Mouse (Mus musculus): ENCODE measurements at regions not wholly inside any gene's neighbourhood (a gene's known extent, or its start where the extent isn't known, plus 50 kb on each side); places are given as distances from the start of the nearest gene placed in this dataset.

DNA sequence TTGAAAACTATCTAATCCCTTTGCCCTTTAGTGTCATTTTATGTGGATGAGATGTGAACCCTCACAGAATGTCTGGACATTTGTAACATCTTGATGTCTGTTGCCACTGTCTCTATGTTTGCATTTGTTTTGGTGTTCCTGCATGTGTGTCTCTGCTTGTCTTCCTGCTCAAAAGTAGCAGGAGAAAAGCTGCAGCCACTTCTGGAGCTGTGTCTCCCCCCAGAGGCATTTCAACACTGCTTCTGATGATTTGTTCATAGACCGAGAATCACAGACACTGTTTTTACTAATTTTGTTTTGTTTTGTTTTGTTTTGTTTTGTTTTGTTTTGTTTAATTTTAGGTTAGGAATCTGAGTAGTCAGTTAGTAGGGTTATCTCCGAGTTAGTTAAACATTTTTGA is 883.8 kb downstream of the Gbe1 start:
- Histone ChIP-seq H3K36me3 (ENCODE audit: control insufficient read depth, insufficient read depth, low read length) (no peaks in the 10 kb centered on the region), H3K9ac (ENCODE audit: low read depth, low read length) (no peak overlapping the region), H3K9me3 (replicated peaks; ENCODE audit: control insufficient read depth, low read length, poor library complexity, severe bottlenecking) (no peaks in the 10 kb centered on the region), H3K4me2 (ENCODE audit: low read length) (no peak overlapping the region), H3K27me3 (ENCODE audit: control insufficient read depth, insufficient read depth, low read depth, low read length) (no peaks in the 10 kb centered on the region), H3K4me1 (ENCODE audit: control insufficient read depth, insufficient read depth, low read length) (no peaks in the 10 kb centered on the region), H3K4me3 (ENCODE audit: low read depth, low read length) (no peak overlapping the region), H3K27ac (ENCODE audit: low read length) (no peak overlapping the region)
- ATAC-seq = no peak
- WGBS = 64% methylated on average over 2 of the region's 2 CpGs

DNA sequence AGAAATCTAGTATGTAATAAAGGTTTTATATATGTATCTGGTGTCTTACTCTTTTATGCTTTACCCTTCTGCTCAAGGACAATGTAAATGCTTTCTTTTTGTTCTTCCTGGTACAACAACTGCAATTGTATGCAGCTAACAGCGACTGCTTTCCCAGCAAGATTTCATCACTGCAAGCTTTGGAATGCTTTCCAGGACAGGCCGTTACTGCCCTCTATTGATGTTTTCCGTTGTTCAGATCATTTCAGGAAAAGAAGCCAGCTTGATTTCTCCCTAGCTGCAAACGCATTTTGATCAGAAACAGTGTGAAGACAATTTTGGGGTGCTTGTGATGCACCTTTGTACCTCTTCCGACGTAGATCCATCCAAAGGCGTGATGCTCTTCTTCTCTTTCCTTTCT is 895.1 kb downstream of the Gbe1 start:
- Histone ChIP-seq H3K27ac (ENCODE audit: low read length) (no peak overlapping the region), H3K4me1 (ENCODE audit: control insufficient read depth, insufficient read depth, low read length) (no peaks in the 10 kb centered on the region), H3K36me3 (ENCODE audit: control insufficient read depth, insufficient read depth, low read length) (no peaks in the 10 kb centered on the region), H3K9ac (ENCODE audit: low read depth, low read length) (no peak overlapping the region), H3K4me3 (ENCODE audit: low read depth, low read length) (no peak overlapping the region), H3K27me3 (ENCODE audit: control insufficient read depth, insufficient read depth, low read depth, low read length) (no peaks in the 10 kb centered on the region), H3K4me2 (ENCODE audit: low read length) (no peak overlapping the region), H3K9me3 (replicated peaks; ENCODE audit: control insufficient read depth, low read length, poor library complexity, severe bottlenecking) (no peaks in the 10 kb centered on the region)
- WGBS = 43% methylated on average over 7 of the region's 7 CpGs
- ATAC-seq = no peak; the same call in 1 of the 2 replicates

DNA sequence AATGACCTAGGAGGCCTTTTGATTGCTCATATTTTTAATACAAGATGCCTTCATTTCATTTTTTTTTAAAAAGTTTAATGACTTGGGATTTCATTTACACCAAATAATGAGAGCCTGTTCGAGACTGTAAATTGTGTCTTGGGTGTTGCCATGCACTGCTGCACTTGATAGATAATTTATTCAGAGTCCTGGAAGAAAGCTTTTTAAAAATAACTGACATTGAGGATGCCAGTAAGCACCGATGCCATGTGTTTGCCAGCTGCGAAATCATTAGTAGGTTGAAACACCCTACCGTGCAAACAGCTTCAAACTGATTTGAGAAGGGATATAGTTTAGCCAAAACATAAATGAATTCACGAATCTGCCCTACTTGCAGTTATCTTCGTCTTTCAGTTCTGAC is 910.7 kb downstream of the Gbe1 start:
- H3K9ac ChIP-seq (ENCODE audit: low read depth, low read length) = no peak overlapping the region
- no peak overlapping the region for H3K27ac ChIP-seq (ENCODE audit: low read length)
- 44% methylated on average over 6 of the region's 6 CpGs for WGBS
- no peak overlapping the region for H3K4me2 ChIP-seq (ENCODE audit: low read length)
- no peak overlapping the region for H3K4me3 ChIP-seq (ENCODE audit: low read depth, low read length)
- no peaks in the 10 kb centered on the region for H3K27me3 ChIP-seq (ENCODE audit: control insufficient read depth, insufficient read depth, low read depth, low read length)
- peaks cover 2% of the 10 kb centered on the region; the same call in 1 of the 2 replicates for H3K4me1 ChIP-seq (ENCODE audit: control insufficient read depth, insufficient read depth, low read length)
- no peak; the same call in 1 of the 2 replicates for ATAC-seq
- no peaks in the 10 kb centered on the region for H3K36me3 ChIP-seq (ENCODE audit: control insufficient read depth, insufficient read depth, low read length)
- H3K9me3 ChIP-seq (replicated peaks; ENCODE audit: control insufficient read depth, low read length, poor library complexity, severe bottlenecking) = no peaks in the 10 kb centered on the region

DNA sequence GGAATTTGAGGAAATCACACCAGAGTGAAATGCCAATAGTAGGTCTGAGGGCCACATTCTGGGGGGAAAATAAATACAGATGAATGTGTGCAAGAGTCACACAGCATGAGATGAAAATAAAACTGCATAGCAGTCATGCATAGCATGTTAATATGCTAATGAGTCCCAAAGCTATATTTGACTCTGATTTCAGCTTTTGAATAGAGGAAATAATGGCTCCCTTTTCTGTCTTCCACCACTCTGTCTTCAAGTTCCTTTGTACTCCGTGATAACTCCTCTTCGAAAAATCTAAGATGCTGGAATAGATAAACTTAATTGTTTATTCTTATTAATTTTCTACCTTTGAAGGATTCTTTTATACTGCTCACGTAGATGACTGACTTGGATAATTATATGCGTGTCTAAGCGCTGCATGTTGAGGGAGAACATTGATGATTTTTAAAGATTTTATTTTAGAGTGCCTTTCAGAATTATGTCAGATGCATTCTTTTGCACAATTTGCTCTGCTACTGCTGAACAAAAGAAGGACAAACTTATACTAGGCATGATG is 916.4 kb downstream of the Gbe1 start:
- H3K9me3 ChIP-seq (replicated peaks; ENCODE audit: control insufficient read depth, low read length, poor library complexity, severe bottlenecking) = no peaks in the 10 kb centered on the region
- H3K27me3 ChIP-seq (ENCODE audit: control insufficient read depth, insufficient read depth, low read depth, low read length) = no peaks in the 10 kb centered on the region
- H3K27ac ChIP-seq (ENCODE audit: low read length) = no peak overlapping the region
- no peaks in the 10 kb centered on the region for H3K4me1 ChIP-seq (ENCODE audit: control insufficient read depth, insufficient read depth, low read length)
- no peak overlapping the region for H3K4me2 ChIP-seq (ENCODE audit: low read length)
- H3K4me3 ChIP-seq (ENCODE audit: low read depth, low read length) = no peak overlapping the region
- 71% methylated on average over 5 of the region's 5 CpGs for WGBS
- no peak for ATAC-seq
- no peaks in the 10 kb centered on the region for H3K36me3 ChIP-seq (ENCODE audit: control insufficient read depth, insufficient read depth, low read length)
- no peak overlapping the region for H3K9ac ChIP-seq (ENCODE audit: low read depth, low read length)

DNA sequence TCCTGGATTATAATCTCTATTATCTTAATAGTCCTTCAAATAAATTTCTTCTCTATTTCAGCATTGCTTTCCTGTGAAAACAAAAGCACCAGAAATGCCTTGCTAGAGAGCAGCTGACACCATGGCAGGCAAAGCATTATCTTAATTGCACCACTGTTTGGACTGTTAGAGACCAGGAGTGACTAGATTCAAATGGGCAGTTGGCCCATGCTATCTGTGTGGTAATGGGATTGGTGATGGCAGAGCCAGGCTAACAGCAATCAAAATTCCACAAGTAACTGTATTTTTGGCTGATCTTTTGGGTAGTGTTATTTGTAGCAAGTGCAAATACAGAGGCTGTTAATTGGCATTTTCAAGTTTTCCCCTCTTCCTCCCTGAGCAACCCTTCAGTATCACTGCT is 929.3 kb downstream of the Gbe1 start:
- Histone ChIP-seq H3K27me3 (ENCODE audit: control insufficient read depth, insufficient read depth, low read depth, low read length) (no peaks in the 10 kb centered on the region), H3K9ac (ENCODE audit: low read depth, low read length) (no peak overlapping the region), H3K36me3 (ENCODE audit: control insufficient read depth, insufficient read depth, low read length) (no peaks in the 10 kb centered on the region), H3K4me3 (ENCODE audit: low read depth, low read length) (no peak overlapping the region), H3K9me3 (replicated peaks; ENCODE audit: control insufficient read depth, low read length, poor library complexity, severe bottlenecking) (no peaks in the 10 kb centered on the region), H3K4me1 (ENCODE audit: control insufficient read depth, insufficient read depth, low read length) (no peaks in the 10 kb centered on the region), H3K4me2 (ENCODE audit: low read length) (no peak overlapping the region), H3K27ac (ENCODE audit: low read length) (no peak overlapping the region)
- no peak for ATAC-seq

DNA sequence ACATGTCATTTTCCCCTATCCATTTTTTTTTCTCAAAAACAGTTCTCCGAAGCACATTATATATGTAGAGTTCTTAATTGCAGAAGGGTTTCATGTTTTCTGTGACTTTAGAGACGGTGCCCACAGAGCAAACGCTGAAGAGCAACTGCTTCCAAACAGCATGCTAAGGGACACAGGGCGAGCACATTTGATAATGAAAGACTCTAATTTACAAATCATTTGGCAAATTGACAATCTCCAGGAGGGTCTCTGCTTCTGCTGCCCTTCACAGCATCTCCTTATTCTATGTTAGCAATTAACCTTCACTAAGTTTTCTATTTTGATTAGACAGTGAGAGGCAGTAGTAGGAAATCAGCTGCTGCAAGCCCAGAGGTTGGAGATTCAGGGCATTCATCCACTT is 929.7 kb downstream of the Gbe1 start:
- WGBS = 66% methylated on average over 4 of the region's 4 CpGs
- ATAC-seq = no peak
- H3K27ac ChIP-seq (ENCODE audit: low read length) = no peak overlapping the region

DNA sequence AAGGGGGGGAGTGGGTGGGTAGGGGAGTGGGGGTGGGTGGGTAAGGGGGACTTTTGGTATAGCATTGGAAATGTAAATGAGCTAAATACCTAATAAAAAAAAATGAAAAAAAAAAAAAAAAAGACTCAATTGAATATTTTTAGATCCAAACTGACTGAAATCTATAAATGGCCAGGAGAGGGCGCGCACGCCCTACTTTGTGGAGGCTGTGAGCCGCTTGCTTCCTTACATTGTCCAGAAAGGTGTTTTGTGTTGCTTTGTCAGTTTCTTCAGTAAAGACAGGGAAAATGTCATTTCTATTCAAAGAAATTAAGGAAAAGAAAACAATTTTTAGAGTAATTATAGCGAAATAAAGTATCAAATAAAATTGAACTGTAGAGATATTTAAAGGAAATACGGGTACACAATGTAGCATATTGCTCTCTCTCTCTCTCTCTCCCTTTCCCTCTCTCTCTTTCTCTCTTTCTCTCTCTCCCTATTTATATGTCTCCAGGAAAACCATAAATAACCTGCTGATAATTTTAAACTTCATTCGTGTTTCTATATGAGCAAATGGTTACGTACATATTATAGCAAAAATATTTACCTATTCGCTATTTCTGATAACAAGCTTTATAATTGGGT is 933.9 kb downstream of the Gbe1 start:
- 35% methylated on average over 9 of the region's 9 CpGs for WGBS

More for the DNA sequence above, 929.7 kb downstream of the Gbe1 start:
- H3K4me1 ChIP-seq (ENCODE audit: control insufficient read depth, insufficient read depth, low read length) = no peaks in the 10 kb centered on the region
- H3K9me3 ChIP-seq (replicated peaks; ENCODE audit: control insufficient read depth, low read length, poor library complexity, severe bottlenecking) = no peaks in the 10 kb centered on the region
- no peak overlapping the region for H3K9ac ChIP-seq (ENCODE audit: low read depth, low read length)
- H3K36me3 ChIP-seq (ENCODE audit: control insufficient read depth, insufficient read depth, low read length) = no peaks in the 10 kb centered on the region
- H3K4me2 ChIP-seq (ENCODE audit: low read length) = no peak overlapping the region
- no peak overlapping the region for H3K4me3 ChIP-seq (ENCODE audit: low read depth, low read length)
- no peaks in the 10 kb centered on the region for H3K27me3 ChIP-seq (ENCODE audit: control insufficient read depth, insufficient read depth, low read depth, low read length)

DNA sequence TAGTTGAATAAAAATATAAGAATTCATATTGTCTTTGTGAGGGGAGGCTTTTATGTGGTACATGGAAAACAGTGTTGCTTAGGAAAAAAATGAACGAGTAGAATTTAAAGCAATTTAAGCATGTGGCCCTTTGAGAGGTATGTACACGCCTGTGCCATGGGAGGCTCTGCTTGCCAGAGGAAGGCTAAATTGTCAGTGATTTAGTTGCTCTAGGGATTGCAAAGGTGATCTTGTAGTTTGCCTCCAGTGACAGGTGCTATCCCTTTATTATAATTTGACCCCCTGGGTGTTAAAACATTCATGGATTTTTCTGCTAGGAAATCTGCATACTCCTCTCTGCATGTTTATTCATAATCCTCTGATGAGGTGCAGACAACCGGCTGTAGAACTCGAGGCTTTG is 942.0 kb downstream of the Gbe1 start:
- Histone ChIP-seq H3K9me3 (replicated peaks; ENCODE audit: control insufficient read depth, low read length, poor library complexity, severe bottlenecking) (no peaks in the 10 kb centered on the region), H3K4me1 (ENCODE audit: control insufficient read depth, insufficient read depth, low read length) (no peaks in the 10 kb centered on the region), H3K27me3 (ENCODE audit: control insufficient read depth, insufficient read depth, low read depth, low read length) (no peaks in the 10 kb centered on the region), H3K4me2 (ENCODE audit: low read length) (no peak overlapping the region), H3K27ac (ENCODE audit: low read length) (no peak overlapping the region), H3K4me3 (ENCODE audit: low read depth, low read length) (no peak overlapping the region), H3K9ac (ENCODE audit: low read depth, low read length) (no peak overlapping the region), H3K36me3 (ENCODE audit: control insufficient read depth, insufficient read depth, low read length) (no peaks in the 10 kb centered on the region)
- ATAC-seq = peak; percentile 64; the same call in 1 of the 2 replicates
- 42% methylated on average over 4 of the region's 4 CpGs for WGBS

More for the DNA sequence above, 933.9 kb downstream of the Gbe1 start:
- no peak overlapping the region for H3K4me3 ChIP-seq (ENCODE audit: low read depth, low read length)
- no peaks in the 10 kb centered on the region for H3K4me1 ChIP-seq (ENCODE audit: control insufficient read depth, insufficient read depth, low read length)
- H3K4me2 ChIP-seq (ENCODE audit: low read length) = no peak overlapping the region
- H3K27ac ChIP-seq (ENCODE audit: low read length) = no peak overlapping the region
- no peaks in the 10 kb centered on the region for H3K27me3 ChIP-seq (ENCODE audit: control insufficient read depth, insufficient read depth, low read depth, low read length)
- no peak overlapping the region for H3K9ac ChIP-seq (ENCODE audit: low read depth, low read length)
- H3K9me3 ChIP-seq (replicated peaks; ENCODE audit: control insufficient read depth, low read length, poor library complexity, severe bottlenecking) = no peaks in the 10 kb centered on the region
- 0 out of 2 replicates have a peak, but pooled peaks have one; percentile 78 for ATAC-seq
- H3K36me3 ChIP-seq (ENCODE audit: control insufficient read depth, insufficient read depth, low read length) = no peaks in the 10 kb centered on the region

DNA sequence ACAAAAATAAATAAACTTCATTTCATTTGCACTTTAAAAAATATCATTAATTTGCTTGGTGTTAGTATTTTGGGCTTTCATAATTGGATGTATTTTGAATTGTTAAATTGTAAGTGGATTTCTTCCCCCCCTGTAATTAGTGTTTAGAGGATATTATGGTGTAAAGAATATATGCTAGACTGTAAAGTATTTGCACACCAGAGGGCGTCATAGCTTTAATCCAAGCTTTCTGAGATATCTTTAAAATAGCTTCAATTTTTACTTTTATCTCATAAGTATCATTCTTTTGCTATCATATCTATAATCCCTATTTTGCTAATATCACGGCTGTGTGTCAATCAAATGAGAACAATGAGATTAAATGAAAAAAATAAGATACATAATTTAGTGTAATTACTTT is 942.4 kb downstream of the Gbe1 start:
- Histone ChIP-seq H3K27ac (ENCODE audit: low read length) (no peak overlapping the region), H3K36me3 (ENCODE audit: control insufficient read depth, insufficient read depth, low read length) (no peaks in the 10 kb centered on the region), H3K9ac (ENCODE audit: low read depth, low read length) (no peak overlapping the region), H3K9me3 (replicated peaks; ENCODE audit: control insufficient read depth, low read length, poor library complexity, severe bottlenecking) (no peaks in the 10 kb centered on the region), H3K4me3 (ENCODE audit: low read depth, low read length) (no peak overlapping the region), H3K4me1 (ENCODE audit: control insufficient read depth, insufficient read depth, low read length) (no peaks in the 10 kb centered on the region), H3K27me3 (ENCODE audit: control insufficient read depth, insufficient read depth, low read depth, low read length) (no peaks in the 10 kb centered on the region), H3K4me2 (ENCODE audit: low read length) (no peak overlapping the region)
- WGBS = 66% methylated on average over 2 of the region's 2 CpGs
- ATAC-seq = no peak
